Mouse (Mus musculus): Measurements from ENCODE around the gene Lrig1. TPM values are rescaled to one million over a fixed set of nuclear protein-coding genes. Genes with fewer than 3 reads are reported as not detected.

The Lrig1 gene
- total RNA-seq, 1 experiment from 2014 or later, result 5.6 TPM

DNA sequence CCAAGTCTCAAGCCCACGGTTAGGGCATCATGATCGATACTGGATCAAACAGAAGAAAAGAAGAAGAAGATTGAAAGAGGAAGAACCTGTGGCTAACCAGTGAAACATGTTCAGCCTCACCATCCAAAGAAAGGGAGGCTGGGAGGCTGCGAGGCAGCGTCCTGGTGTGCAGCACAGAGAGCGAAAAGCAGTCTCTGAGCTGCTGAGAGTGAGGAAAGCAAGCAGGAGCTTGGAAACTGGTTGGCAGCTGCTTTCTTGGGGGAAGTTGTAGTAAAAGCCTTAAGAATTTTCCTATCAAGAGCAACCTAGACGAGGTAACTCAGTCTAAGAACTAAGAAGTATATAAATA is 17.7 kb downstream of the Lrig1 start:
- no peak for ATAC-seq (replicated peaks in 1 of 2; ENCODE audit: insufficient read depth in 1 of 2, low FRiP score in 2 of 2, low TSS enrichment in 1 of 2, low read depth in 1 of 2, poor library complexity in 2 of 2, severe bottlenecking in 2 of 2)

DNA sequence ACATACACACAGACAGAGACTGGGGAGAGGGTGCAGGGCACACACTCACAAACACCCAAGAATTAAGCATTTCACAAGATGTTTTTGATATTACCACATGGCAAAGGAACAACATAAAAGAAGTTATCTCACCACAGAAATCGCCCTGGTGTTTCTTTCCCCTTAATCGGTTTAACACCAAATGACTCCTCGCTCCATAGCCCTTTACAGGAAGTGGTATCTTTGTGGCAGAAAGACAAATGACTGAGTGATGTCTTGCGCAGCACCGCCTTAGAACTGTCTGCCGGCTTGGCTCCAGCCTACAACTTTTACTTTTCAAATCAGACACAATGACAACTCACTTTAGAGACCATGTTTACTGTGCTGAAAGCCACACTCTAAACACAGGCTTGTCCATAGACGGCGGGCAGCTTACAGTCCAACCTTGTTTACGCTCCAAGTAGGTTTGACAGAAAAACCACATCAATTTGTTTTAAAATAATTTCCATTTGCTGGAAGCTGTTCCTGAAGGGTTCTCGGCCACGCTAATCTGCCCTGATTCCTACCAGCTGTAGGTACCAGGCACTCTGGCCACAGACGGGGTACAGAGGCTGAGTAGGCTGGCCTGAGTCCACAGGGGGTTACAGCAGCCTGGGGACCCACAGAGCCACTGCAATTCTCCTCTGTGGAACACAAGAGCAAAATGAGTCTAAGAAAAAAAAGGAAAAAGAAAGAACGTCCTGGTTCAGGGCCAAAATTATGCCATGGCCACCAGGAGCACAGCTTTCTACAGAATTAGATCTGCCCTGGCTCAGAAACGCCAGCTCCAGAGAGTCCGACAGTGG is 18.3 kb downstream of the Lrig1 start:
- ATAC-seq (replicated peaks in 1 of 2; ENCODE audit: insufficient read depth in 1 of 2, low FRiP score in 2 of 2, low TSS enrichment in 1 of 2, low read depth in 1 of 2, poor library complexity in 2 of 2, severe bottlenecking in 2 of 2), result peak; percentile 63 to 65; a peak in 3 of 4 replicates

- 0 out of 4 replicates have a peak, but pooled peaks of 1 of the 2 experiments have one; percentile 25 for ATAC-seq (replicated peaks in 1 of 2; ENCODE audit: insufficient read depth in 1 of 2, low FRiP score in 2 of 2, low TSS enrichment in 1 of 2, low read depth in 1 of 2, poor library complexity in 2 of 2, severe bottlenecking in 2 of 2)
Observed at GRCm38 (mm10) chr6:94680760-94681445, 19.1 kb downstream of the Lrig1 start.

DNA sequence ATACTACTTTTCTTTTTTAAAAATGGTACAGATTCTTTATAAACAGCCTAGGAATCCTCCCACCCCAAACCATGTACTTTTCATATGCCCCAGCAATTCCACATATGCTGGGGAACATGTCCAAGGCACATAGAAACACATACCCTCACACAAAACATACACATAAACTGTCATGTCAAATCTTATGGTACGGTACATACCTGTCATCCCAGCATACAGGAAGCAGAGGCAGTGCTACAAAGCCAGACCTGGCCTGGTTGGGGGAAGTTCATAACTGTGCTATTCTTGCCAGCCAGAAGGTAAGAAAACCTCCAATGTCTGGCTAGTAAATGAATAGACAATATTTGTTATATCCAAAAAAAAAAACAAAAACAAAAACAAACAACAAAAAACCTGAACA is 20.7 kb downstream of the Lrig1 start:
- ATAC-seq (replicated peaks in 1 of 2; ENCODE audit: insufficient read depth in 1 of 2, low FRiP score in 2 of 2, low TSS enrichment in 1 of 2, low read depth in 1 of 2, poor library complexity in 2 of 2, severe bottlenecking in 2 of 2), result no peak

GRCm38 (mm10) chr6:94678377-94679164 is 21.4 kb downstream of the Lrig1 start:
- ATAC-seq (replicated peaks in 1 of 2; ENCODE audit: insufficient read depth in 1 of 2, low FRiP score in 2 of 2, low TSS enrichment in 1 of 2, low read depth in 1 of 2, poor library complexity in 2 of 2, severe bottlenecking in 2 of 2), result no peak

GRCm38 (mm10) chr6:94677448-94677847 is 22.5 kb downstream of the Lrig1 start:
- no peak for ATAC-seq (replicated peaks in 1 of 2; ENCODE audit: insufficient read depth in 1 of 2, low FRiP score in 2 of 2, low TSS enrichment in 1 of 2, low read depth in 1 of 2, poor library complexity in 2 of 2, severe bottlenecking in 2 of 2)

- no peak for ATAC-seq (replicated peaks in 1 of 2; ENCODE audit: insufficient read depth in 1 of 2, low FRiP score in 2 of 2, low TSS enrichment in 1 of 2, low read depth in 1 of 2, poor library complexity in 2 of 2, severe bottlenecking in 2 of 2)
Observed at GRCm38 (mm10) chr6:94676840-94677239, 23.1 kb downstream of the Lrig1 start.

DNA sequence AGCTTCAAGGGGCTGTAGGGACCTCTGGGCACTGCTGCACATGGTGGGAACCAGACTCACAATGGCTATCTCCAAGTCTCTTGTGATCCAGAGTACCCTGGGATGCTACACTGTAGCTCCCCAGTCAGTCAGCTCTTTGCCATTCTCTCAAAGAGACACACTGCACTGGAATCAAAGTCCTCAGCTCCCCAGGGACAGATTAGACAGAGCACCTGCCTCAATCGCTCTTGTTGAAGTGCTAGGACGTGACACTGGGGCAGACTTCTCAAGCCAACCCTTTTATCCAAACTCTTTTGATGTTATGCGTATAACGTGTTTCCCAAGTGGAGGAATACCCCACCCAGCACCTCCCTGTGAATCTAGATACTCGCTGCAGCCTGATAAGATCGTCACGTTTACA is 23.7 kb downstream of the Lrig1 start:
- ATAC-seq (replicated peaks in 1 of 2; ENCODE audit: insufficient read depth in 1 of 2, low FRiP score in 2 of 2, low TSS enrichment in 1 of 2, low read depth in 1 of 2, poor library complexity in 2 of 2, severe bottlenecking in 2 of 2), result no peak

GRCm38 (mm10) chr6:94672426-94672825 is 27.5 kb downstream of the Lrig1 start:
- no peak for ATAC-seq (replicated peaks in 1 of 2; ENCODE audit: insufficient read depth in 1 of 2, low FRiP score in 2 of 2, low TSS enrichment in 1 of 2, low read depth in 1 of 2, poor library complexity in 2 of 2, severe bottlenecking in 2 of 2)

- no peak for ATAC-seq (replicated peaks in 1 of 2; ENCODE audit: insufficient read depth in 1 of 2, low FRiP score in 2 of 2, low TSS enrichment in 1 of 2, low read depth in 1 of 2, poor library complexity in 2 of 2, severe bottlenecking in 2 of 2)
Observed at GRCm38 (mm10) chr6:94669370-94669769, 30.6 kb downstream of the Lrig1 start.

- ATAC-seq (replicated peaks in 1 of 2; ENCODE audit: insufficient read depth in 1 of 2, low FRiP score in 2 of 2, low TSS enrichment in 1 of 2, low read depth in 1 of 2, poor library complexity in 2 of 2, severe bottlenecking in 2 of 2), result no peak
Observed at GRCm38 (mm10) chr6:94668204-94668863, 31.6 kb downstream of the Lrig1 start.

GRCm38 (mm10) chr6:94667131-94667530 is 32.8 kb downstream of the Lrig1 start:
- ATAC-seq (replicated peaks in 1 of 2; ENCODE audit: insufficient read depth in 1 of 2, low FRiP score in 2 of 2, low TSS enrichment in 1 of 2, low read depth in 1 of 2, poor library complexity in 2 of 2, severe bottlenecking in 2 of 2), result no peak

- no peak for ATAC-seq (replicated peaks in 1 of 2; ENCODE audit: insufficient read depth in 1 of 2, low FRiP score in 2 of 2, low TSS enrichment in 1 of 2, low read depth in 1 of 2, poor library complexity in 2 of 2, severe bottlenecking in 2 of 2)
Observed at GRCm38 (mm10) chr6:94666432-94667119, 33.4 kb downstream of the Lrig1 start.

DNA sequence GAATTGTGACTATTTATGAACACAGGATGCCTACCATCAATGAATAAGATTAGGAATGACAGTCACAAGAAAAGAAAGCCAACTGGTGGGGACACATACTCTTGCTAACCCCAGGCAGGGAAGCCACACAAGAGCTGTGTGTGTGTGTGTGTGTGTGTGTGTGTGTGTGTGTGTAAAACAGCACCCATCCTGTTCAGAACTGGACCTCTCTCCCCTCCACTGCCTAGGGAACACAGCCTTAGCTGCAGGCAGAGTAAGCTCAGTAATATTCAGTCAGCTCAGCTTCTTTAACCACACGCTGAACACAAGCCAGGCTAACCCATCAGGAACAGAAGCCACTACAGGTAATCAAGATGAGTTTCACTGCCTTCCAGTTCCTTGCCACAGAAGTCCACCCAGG is 34.3 kb downstream of the Lrig1 start:
- ATAC-seq (replicated peaks in 1 of 2; ENCODE audit: insufficient read depth in 1 of 2, low FRiP score in 2 of 2, low TSS enrichment in 1 of 2, low read depth in 1 of 2, poor library complexity in 2 of 2, severe bottlenecking in 2 of 2), result no peak

DNA sequence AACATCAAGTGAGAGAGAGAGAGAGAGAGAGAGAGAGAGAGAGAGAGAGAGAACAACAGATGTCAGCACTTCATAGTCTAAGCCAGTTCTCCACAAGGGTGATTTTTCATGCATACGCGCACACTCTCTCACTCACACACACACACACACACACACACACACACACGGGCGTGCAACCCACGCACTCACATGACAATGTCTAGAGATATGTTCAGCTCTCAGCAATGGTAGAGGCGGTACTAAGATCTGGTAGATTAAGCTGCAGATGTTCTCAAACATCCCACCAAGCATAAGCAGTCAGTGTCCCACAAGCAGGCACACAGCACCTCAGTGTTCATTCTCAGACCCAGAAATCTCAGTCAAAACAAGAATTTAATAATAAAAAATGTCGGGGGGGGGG is 34.7 kb downstream of the Lrig1 start:
- no peak for ATAC-seq (replicated peaks in 1 of 2; ENCODE audit: insufficient read depth in 1 of 2, low FRiP score in 2 of 2, low TSS enrichment in 1 of 2, low read depth in 1 of 2, poor library complexity in 2 of 2, severe bottlenecking in 2 of 2)

GRCm38 (mm10) chr6:94664000-94664399 is 36.0 kb downstream of the Lrig1 start:
- ATAC-seq (replicated peaks in 1 of 2; ENCODE audit: insufficient read depth in 1 of 2, low FRiP score in 2 of 2, low TSS enrichment in 1 of 2, low read depth in 1 of 2, poor library complexity in 2 of 2, severe bottlenecking in 2 of 2), result no peak

DNA sequence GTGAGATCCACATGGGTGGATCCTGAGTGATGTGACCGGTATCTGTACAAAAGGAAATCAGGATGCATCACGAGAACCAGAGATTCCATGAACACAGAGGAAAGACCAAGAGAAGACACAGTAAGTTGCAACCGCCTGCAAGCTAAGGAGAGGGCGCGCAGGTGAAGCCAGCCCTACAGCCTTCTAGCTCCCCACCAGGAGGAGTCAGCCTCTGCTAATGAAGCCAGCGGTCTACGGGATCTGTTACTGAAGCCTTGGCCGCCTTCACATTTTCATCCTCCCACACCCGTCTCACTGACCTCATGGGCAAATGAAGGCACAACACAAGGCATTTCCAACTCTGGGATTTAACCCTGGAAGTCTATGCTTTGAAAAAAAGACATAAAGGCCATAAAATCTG is 38.0 kb downstream of the Lrig1 start:
- no peak for ATAC-seq (replicated peaks in 1 of 2; ENCODE audit: insufficient read depth in 1 of 2, low FRiP score in 2 of 2, low TSS enrichment in 1 of 2, low read depth in 1 of 2, poor library complexity in 2 of 2, severe bottlenecking in 2 of 2)
